Mouse (Mus musculus) spleen, adult 2 months (tissue): ENCODE results near the gene Rcn3. TPM values are rescaled to one million over a fixed set of nuclear protein-coding genes. Genes with fewer than 3 reads are reported as not detected.

ENCODE experiments used
- DNase-seq, 2 experiments: peaks; one replicate each; pipeline versions ENCODE4 v3.0.0 to v3.0.0-alpha.2; 2012 to 2021; ENCODE audit warnings: low spot score in 2 of 2, low read depth in 1 of 2
- H3K27ac ChIP-seq: fragments of 200-500 bp; 2 replicates; pipeline ENCODE4 v1.5.1; 2012; ENCODE audit warnings: low read length, inconsistent platforms; ENCODE audit not compliant: insufficient read depth
- H3K27me3 ChIP-seq: fragments of 200-500 bp; 2 replicates; pipeline ENCODE4 v1.6.1; 2012; ENCODE audit warnings: mild to moderate bottlenecking, moderate library complexity, low read length, inconsistent platforms; ENCODE audit not compliant: control insufficient read depth, insufficient read depth
- H3K36me3 ChIP-seq: fragments of 200-500 bp; 2 replicates; pipeline ENCODE4 v1.6.1; 2012; ENCODE audit warnings: mild to moderate bottlenecking, low read length, inconsistent platforms; ENCODE audit not compliant: control insufficient read depth, insufficient read depth
- H3K4me1 ChIP-seq: fragments of 200-500 bp; 2 replicates; pipeline ENCODE4 v1.6.1; 2011; ENCODE audit warnings: inconsistent platforms; ENCODE audit not compliant: control insufficient read depth, insufficient read depth, insufficient read length
- H3K4me3 ChIP-seq: fragments of 200-500 bp; 2 replicates; pipeline ENCODE4 v1.5.1; 2011; ENCODE audit warnings: mild to moderate bottlenecking, inconsistent platforms; ENCODE audit not compliant: insufficient read depth, insufficient read length; ENCODE audit errors: extremely low read depth
- CTCF ChIP-seq: fragments of 200-500 bp; IDR thresholded peaks from 2 replicates; pipeline ENCODE4 v1.5.1; 2011; ENCODE audit warnings: mild to moderate bottlenecking, inconsistent platforms; ENCODE audit not compliant: insufficient read depth, insufficient read length, insufficient replicate concordance; ENCODE audit errors: extremely low read depth
- POLR2A ChIP-seq: fragments of 200-500 bp; IDR thresholded peaks from 2 replicates; pipeline ENCODE4 v1.6.1; 2011; ENCODE audit warnings: low read depth, low read length, inconsistent platforms
- WGBS: fragments of 180-500 bp; shearing (Covaris S2); methylation state at CpG from one replicate; pipeline ENCODE4 v1.1.7; 2018; 5-methylcytosine and 5-hydroxymethylcytosine counted together
- polyA plus RNA-seq: library from polyadenylated mRNA; depleted of rRNA; stranded (reverse); fragments of >200 nt; gene quantifications from 2 replicates; pipeline ENCODE4 v1.2.3, GENCODE M21; 2012

Rcn3 gene
- polyA plus RNA-seq, 1 experiment = 96.5 TPM

GRCm38 (mm10) chr7:45073171-45073707 lies 18.8 kb downstream of the Rcn3 start:
- no peaks in the 10 kb centered on the region for H3K4me1 ChIP-seq
- 55% methylated on average over 7 of the region's 7 CpGs for WGBS
- H3K27me3 ChIP-seq = no peaks in the 10 kb centered on the region
- no peak for TF ChIP-seq CTCF
- no peak for TF ChIP-seq POLR2A
- H3K27ac ChIP-seq = no peak overlapping the region
- H3K4me3 ChIP-seq = no peak overlapping the region
- no peak for DNase-seq
- peaks cover 27% of the 10 kb centered on the region for H3K36me3 ChIP-seq

- Histone ChIP-seq H3K4me1 (no peaks in the 10 kb centered on the region), H3K36me3 (peaks cover 21% of the 10 kb centered on the region), H3K27me3 (no peaks in the 10 kb centered on the region), H3K4me3 (no peak overlapping the region), H3K27ac (no peak overlapping the region)
- no peak for DNase-seq
- 81% methylated on average over 2 of the region's 2 CpGs for WGBS
- TF ChIP-seq POLR2A = no peak
- TF ChIP-seq CTCF = peak; percentile 27; the same call in 1 of the 2 replicates
Observed at GRCm38 (mm10) chr7:45072230-45072629, 19.8 kb downstream of the Rcn3 start.

DNA sequence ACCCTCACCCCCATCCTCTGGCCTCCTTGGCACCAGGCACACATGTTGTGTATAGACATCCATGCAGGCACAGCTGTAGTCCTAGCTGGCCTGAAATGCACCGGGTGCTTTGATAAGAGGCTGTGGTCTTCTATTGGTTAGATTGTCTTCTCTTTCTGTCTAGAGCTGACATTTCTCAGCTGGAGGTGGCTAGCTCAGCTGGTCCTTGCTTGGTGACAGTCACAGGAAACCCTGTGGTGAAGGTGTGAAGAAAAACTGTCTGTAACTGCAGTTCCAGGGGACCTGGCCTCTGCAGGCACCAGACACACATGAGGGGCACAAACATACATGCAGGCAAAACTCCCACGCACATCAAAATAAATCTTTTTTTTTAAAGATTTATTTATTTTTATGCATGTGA lies 22.4 kb downstream of the Rcn3 start:
- 66% methylated on average over 2 of the region's 2 CpGs for WGBS
- TF ChIP-seq POLR2A (no peak), CTCF (no peak)
- no peak overlapping the region for H3K4me3 ChIP-seq
- peaks cover 2% of the 10 kb centered on the region for H3K36me3 ChIP-seq
- no peaks in the 10 kb centered on the region for H3K4me1 ChIP-seq
- H3K27me3 ChIP-seq = no peaks in the 10 kb centered on the region
- H3K27ac ChIP-seq = no peak overlapping the region
- DNase-seq = no peak

- Histone ChIP-seq H3K36me3 (no peaks in the 10 kb centered on the region), H3K4me3 (no peak overlapping the region), H3K27ac (no peak overlapping the region), H3K4me1 (no peaks in the 10 kb centered on the region), H3K27me3 (no peaks in the 10 kb centered on the region)
- TF ChIP-seq CTCF (peak; percentile 60; the same call in 1 of the 2 replicates), POLR2A (no peak)
- no peak for DNase-seq
- WGBS = 46% methylated on average over 5 of the region's 5 CpGs
Observed at GRCm38 (mm10) chr7:45068000-45068318, 24.1 kb downstream of the Rcn3 start.

DNA sequence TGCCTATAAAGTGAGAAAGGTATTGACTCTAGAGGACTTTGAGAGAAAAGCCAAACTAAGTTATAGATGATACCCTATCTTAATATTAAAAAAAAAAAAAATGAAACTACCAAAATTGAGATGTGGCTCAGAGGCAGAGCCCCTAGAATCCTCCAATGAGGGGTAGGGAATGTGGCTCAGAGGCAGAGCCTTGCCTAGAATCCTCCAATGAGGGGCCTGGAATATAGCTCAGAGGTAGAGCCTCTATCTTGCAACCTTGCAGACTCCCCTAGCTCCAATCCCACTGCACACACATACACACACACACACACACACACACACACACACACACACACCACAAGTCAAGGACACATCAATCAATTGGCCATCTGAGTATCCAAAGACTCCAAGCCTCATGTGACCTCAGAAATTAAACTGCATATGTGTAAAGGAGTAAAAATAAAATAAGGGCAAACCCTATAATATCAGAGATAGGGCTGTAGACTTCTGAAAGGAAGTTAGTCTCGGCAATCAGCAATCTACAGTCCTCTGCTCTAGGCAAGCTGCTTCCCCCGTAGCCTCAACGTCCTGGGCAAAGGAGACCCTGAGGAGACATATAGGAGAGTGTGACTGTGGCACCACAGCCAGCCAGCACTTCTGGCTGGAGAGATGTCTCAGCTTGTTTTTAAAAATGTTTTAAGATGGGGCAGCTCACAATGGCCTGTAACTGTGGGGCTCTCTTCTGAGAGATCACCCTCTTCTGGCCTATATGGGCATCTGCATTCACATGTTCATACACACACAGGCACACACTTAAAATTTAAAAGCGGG lies 24.6 kb downstream of the Rcn3 start:
- Histone ChIP-seq H3K36me3 (no peaks in the 10 kb centered on the region), H3K4me1 (no peaks in the 10 kb centered on the region), H3K27me3 (no peaks in the 10 kb centered on the region), H3K27ac (no peak overlapping the region), H3K4me3 (no peak overlapping the region)
- no peak for DNase-seq
- 79% methylated on average over 4 of the region's 4 CpGs for WGBS
- TF ChIP-seq POLR2A = no peak
- TF ChIP-seq CTCF = no peak

DNA sequence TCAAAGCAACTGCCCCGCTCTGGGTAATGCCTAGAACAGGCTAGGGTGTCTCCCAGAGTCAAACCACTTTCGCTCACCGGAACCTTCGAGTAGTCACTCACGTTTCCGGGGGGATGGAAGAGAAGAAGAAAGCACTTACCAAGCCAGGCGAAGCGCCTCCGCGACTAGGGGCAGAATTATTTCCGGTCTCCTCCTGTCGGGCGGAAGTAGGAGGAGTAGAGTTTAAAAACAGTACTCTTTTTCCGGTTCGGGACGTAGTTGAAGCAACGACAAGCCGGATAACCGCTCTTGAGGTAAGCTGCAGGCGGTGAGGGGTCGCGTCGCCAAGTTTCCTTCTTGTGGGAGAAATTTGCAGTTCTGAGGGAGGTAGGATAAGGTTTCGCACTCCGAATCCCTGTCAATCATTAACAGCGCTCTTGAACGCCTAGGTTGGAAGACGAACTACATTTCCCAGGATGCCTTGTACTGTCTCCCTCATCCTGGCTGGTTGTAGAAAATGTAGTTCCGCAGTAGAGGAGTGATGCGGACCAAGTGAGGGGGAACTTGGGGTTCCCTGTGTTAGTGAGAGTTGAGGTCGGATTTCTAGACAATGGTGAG lies 29.7 kb downstream of the Rcn3 start, which contains the start of the genes Nosip and Prrg2:
TSS of gene Nosip (plus strand) at position 191 of the 597 bp plus-strand sequence.
TSS of gene Prrg2 (minus strand) at position 439 of the 597 bp plus-strand sequence.
- TF ChIP-seq POLR2A (peak; percentile 25), CTCF (no peak)
- Histone ChIP-seq H3K27me3 (no peaks in the 10 kb centered on the region), H3K27ac (peak within 1 kb of the TSS; percentile 94), H3K4me1 (peaks cover 4% of the 10 kb centered on the region; the same call in 1 of the 2 replicates), H3K4me3 (peak within 1 kb of the TSS; percentile 80), H3K36me3 (no peaks in the 10 kb centered on the region)
- peak; percentile 91 to 97 for DNase-seq
- under 1% methylated on average over 31 of the region's 31 CpGs for WGBS
